Mouse (Mus musculus): ENCODE measurements around the gene Rap1a.

The Rap1a gene

GRCm38 (mm10) chr3:105686394-105687323 lies 114.5 kb downstream of the Rap1a start:
- DNase-seq, result no peak

DNA sequence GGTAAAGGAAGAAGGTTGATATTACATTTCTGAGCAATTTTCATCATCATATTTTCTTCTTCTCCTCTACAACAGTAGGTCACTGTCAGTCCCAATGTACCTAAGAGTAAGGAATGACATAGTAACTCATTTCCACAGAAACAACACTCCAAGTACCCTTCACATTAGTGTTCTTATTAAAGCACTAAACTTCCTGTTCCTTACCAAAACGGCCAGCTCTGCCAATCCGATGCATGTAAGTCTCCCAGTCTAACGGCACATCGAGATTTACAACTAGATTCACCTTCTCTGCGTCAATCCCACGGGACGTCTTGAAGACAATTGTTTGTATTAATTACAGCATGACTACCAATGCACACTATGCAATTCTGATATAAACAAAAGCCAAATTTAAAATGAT lies 120.8 kb downstream of the Rap1a start:
- DNase-seq, result no peak

Data from liver (tissue).